Mouse (Mus musculus) lung, adult 18-20 months (tissue): ENCODE measurements around the gene Radil.
A peak's percentile ranks its signal among the peaks of the same experiment; 100 is the strongest.

ENCODE experiments used
- DNase-seq, 2 experiments: peaks; one replicate each; pipeline ENCODE4 v3.0.0; 2022; ENCODE audit warnings: mixed read lengths in 2 of 2

The Radil gene

GRCm38 (mm10) chr5:142550706-142551652 lies at the start of gene Radil:
Gene Radil, minus strand, starts transcription at chr5:142551098.
- DNase-seq = peak; percentile 93 to 95

- DNase-seq = no peak
Measured at GRCm38 (mm10) chr5:142597648-142598390, 46.9 kb upstream of the Radil start.

- DNase-seq = no peak
Measured at GRCm38 (mm10) chr5:142596723-142597122, 45.8 kb upstream of the Radil start.

- no peak for DNase-seq
Measured at GRCm38 (mm10) chr5:142595698-142596097, 44.8 kb upstream of the Radil start.

- DNase-seq = no peak
Measured at GRCm38 (mm10) chr5:142590953-142591616, 40.2 kb upstream of the Radil start.

GRCm38 (mm10) chr5:142583616-142584126 lies 32.8 kb upstream of the Radil start:
- no peak for DNase-seq

GRCm38 (mm10) chr5:142581517-142581916 lies 30.6 kb upstream of the Radil start:
- DNase-seq = peak; percentile 6 to 8

GRCm38 (mm10) chr5:142578192-142578591 lies 27.3 kb upstream of the Radil start:
- no peak for DNase-seq

- no peak for DNase-seq
Measured at GRCm38 (mm10) chr5:142576832-142577231, 25.9 kb upstream of the Radil start.

GRCm38 (mm10) chr5:142574323-142575057 lies 23.6 kb upstream of the Radil start:
- DNase-seq = no peak

- DNase-seq = no peak
Measured at GRCm38 (mm10) chr5:142564606-142565005, 13.7 kb upstream of the Radil start.

- DNase-seq = no peak
Measured at GRCm38 (mm10) chr5:142560261-142560660, 9.4 kb upstream of the Radil start.

- DNase-seq = peak; percentile 45 to 62
Measured at GRCm38 (mm10) chr5:142557397-142558067, 6.6 kb upstream of the Radil start.

- DNase-seq = no peak
Measured at GRCm38 (mm10) chr5:142556721-142557120, 5.8 kb upstream of the Radil start.

- DNase-seq = no peak
Measured at GRCm38 (mm10) chr5:142555866-142556265, 5.0 kb upstream of the Radil start.

- DNase-seq = peak; percentile 28 to 31
Measured at GRCm38 (mm10) chr5:142549961-142550705, 765 bp downstream of the Radil start.

GRCm38 (mm10) chr5:142549441-142549840 lies 1.5 kb downstream of the Radil start:
- peak; percentile 17 to 53 for DNase-seq

GRCm38 (mm10) chr5:142547066-142547465 lies 3.8 kb downstream of the Radil start:
- DNase-seq = no peak

- DNase-seq = no peak
Measured at GRCm38 (mm10) chr5:142546344-142546743, 4.6 kb downstream of the Radil start.

GRCm38 (mm10) chr5:142545014-142545795 lies 5.7 kb downstream of the Radil start:
- DNase-seq = peak; percentile 48 to 57
